Mouse (Mus musculus): ENCODE measurements around the gene Gm49358.

DNA sequence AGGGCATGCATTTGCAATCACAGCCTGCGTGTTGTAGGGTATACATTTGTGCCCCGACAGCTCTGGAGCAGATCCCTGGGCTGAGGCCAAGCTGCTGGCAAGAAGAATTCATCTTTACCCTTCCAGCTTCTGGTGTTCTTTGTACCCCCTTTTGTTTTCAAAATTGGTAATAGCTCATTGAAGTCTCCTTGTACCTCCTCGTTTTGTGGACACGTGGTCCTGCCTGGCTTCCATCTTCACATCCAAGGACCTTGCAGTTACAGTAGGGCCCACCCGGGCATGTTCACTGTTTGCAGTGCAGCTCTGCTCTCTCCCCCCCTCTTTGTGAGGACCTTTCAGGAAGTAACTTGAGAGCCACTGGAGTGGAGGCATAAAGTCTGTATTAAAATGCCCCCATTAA, 24.4 kb downstream of the Gm49358 start:
- TF ChIP-seq CTCF (IDR thresholded peaks at IDR 0.05; ENCODE audit: extremely low read depth, insufficient read depth, low read length) = no peak
- no peak for TF ChIP-seq POLR2A (IDR thresholded peaks at IDR 0.05; ENCODE audit: extremely low read depth, insufficient read depth, low read length)

Measured in cortical plate, adult 2 months (tissue).